8 mouse cellular contexts compared by ENCODE assay signal in genomic region chrX:106603386-106603785, GRCm38 (mm10). TPM values are rescaled to one million over a fixed set of nuclear protein-coding genes. Genes with fewer than 3 reads are reported as not detected.
A peak's percentile ranks its signal among the peaks of the same experiment; 100 is the strongest.
DNase-seq lines count a peak whose midpoint lies in the region; ATAC-seq and TF ChIP-seq lines count a peak whose summit lies in the region.

TSS of gene Cysltr1 (minus strand) at chrX:106603679.

- no peak for TF ChIP-seq CTCF in forebrain, postnatal 0 days (IDR thresholded peaks at IDR 0.05; ENCODE audit: low read depth)
- TF ChIP-seq CTCF in liver, adult 2 months (IDR thresholded peaks at IDR 0.05; ENCODE audit: low read depth, low read length): no peak

- H3K4me1 ChIP-seq in forebrain, embryonic 10.5 days: peaks cover 5% of the 10 kb centered on the region
- H3K4me1 ChIP-seq in forebrain, postnatal 0 days (ENCODE audit: insufficient read depth): no peaks in the 10 kb centered on the region
- no peaks in the 10 kb centered on the region for H3K4me1 ChIP-seq in brown adipose tissue, adult 24 weeks (ENCODE audit: control insufficient read depth, insufficient read depth, insufficient read length, low read length)
- H3K4me1 ChIP-seq in liver, adult 2 months (ENCODE audit: control insufficient read depth, insufficient read depth, low read length): no peaks in the 10 kb centered on the region

- no peak within 1 kb of the TSS for H3K4me3 ChIP-seq in forebrain, embryonic 10.5 days
- H3K4me3 ChIP-seq in forebrain, postnatal 0 days (ENCODE audit: low read depth, low read length): no peak within 1 kb of the TSS
- peak within 1 kb of the TSS; percentile 21 for H3K4me3 ChIP-seq in brown adipose tissue, adult 24 weeks (ENCODE audit: insufficient read depth, low read depth, low read length)
- H3K4me3 ChIP-seq in liver, adult 2 months (ENCODE audit: insufficient read depth, low read depth, low read length): peak within 1 kb of the TSS; percentile 40

- H3K9me3 ChIP-seq in forebrain, embryonic 10.5 days: no peaks in the 10 kb centered on the region
- H3K9me3 ChIP-seq in forebrain, postnatal 0 days (ENCODE audit: low read length): no peaks in the 10 kb centered on the region

- H3K36me3 ChIP-seq in forebrain, embryonic 10.5 days (replicated peaks): no peaks in the 10 kb centered on the region
- H3K36me3 ChIP-seq in forebrain, postnatal 0 days (ENCODE audit: insufficient read depth): no peaks in the 10 kb centered on the region
- H3K36me3 ChIP-seq in liver, adult 2 months (ENCODE audit: control insufficient read depth, insufficient read depth, low read length): no peaks in the 10 kb centered on the region

- no peak within 1 kb of the TSS for H3K4me2 ChIP-seq in forebrain, postnatal 0 days (ENCODE audit: low read depth)

- no peak within 1 kb of the TSS for H3K9ac ChIP-seq in forebrain, postnatal 0 days
- no peak within 1 kb of the TSS for H3K9ac ChIP-seq in liver, adult 2 months (ENCODE audit: low read depth, low read length)

- no peaks in the 10 kb centered on the region for H3K79me2 ChIP-seq in liver, adult 2 months (ENCODE audit: control insufficient read depth, insufficient read depth, low read length)

- peak within 1 kb of the TSS; percentile 11; the same call in 1 of the 2 replicates for H3K27ac ChIP-seq in forebrain, embryonic 10.5 days
- H3K27ac ChIP-seq in forebrain, postnatal 0 days (ENCODE audit: low read depth, low read length): no peak within 1 kb of the TSS
- peak within 1 kb of the TSS; percentile 60 for H3K27ac ChIP-seq in brown adipose tissue, adult 24 weeks (replicated peaks; ENCODE audit: low read depth, low read length)
- no peak within 1 kb of the TSS for H3K27ac ChIP-seq in liver, adult 2 months (replicated peaks; ENCODE audit: insufficient read depth, low read depth, low read length)

- H3K27me3 ChIP-seq in forebrain, embryonic 10.5 days (ENCODE audit: poor library complexity, severe bottlenecking): peaks cover 38% of the 10 kb centered on the region
- no peaks in the 10 kb centered on the region for H3K27me3 ChIP-seq in forebrain, postnatal 0 days (ENCODE audit: insufficient read depth, low read length)
- no peaks in the 10 kb centered on the region for H3K27me3 ChIP-seq in liver, adult 2 months (ENCODE audit: control insufficient read depth, insufficient read depth, low read length)

- TF ChIP-seq POLR2A in liver, adult 2 months (IDR thresholded peaks at IDR 0.05; ENCODE audit: extremely low read depth, insufficient read depth, low read length): no peak

- 31% methylated on average over 6 of the region's 6 CpGs for WGBS in forebrain, embryonic 10.5 days
- 41% methylated on average over 6 of the region's 6 CpGs for WGBS in forebrain, postnatal 0 days
- 15% methylated on average over 6 of the region's 6 CpGs for WGBS in liver, adult 2 months

- peak; percentile 14 for DNase-seq in forebrain, embryonic 10.5 days (ENCODE audit: extremely low spot score, low spot score)
- no peak for DNase-seq in forebrain, postnatal 0 days
- peak; percentile 11 for DNase-seq in heart, postnatal 4 days
- peak; percentile 32 for DNase-seq in liver, adult 2 months (ENCODE audit: extremely low read depth, low read depth, low spot score)
- peak; percentile 13 for DNase-seq in neural tube, embryonic 10.5 days (ENCODE audit: extremely low spot score, low spot score)
- no peak for DNase-seq in MN1 (ENCODE audit: low spot score)
- no peak for DNase-seq in left cerebral cortex, adult 18-20 months (ENCODE audit: low spot score in 2 of 2)

- no peak for ATAC-seq in forebrain, postnatal 0 days

RNA-seq across cellular contexts. Expression of gene Cysltr1, which starts in this region (rescaled TPM):
- polyA plus RNA-seq in forebrain, embryonic 10.5 days (2016; fragmentation: Nextera tagmentation; extraction: Ambion mirVana): 0.68 and 1.0 TPM in 2 replicates
- 0.08 and 0.29 TPM in 2 replicates for total RNA-seq in forebrain, postnatal 0 days (2014; rRNA removed)
- polyA plus RNA-seq in forebrain, postnatal 0 days (2015; fragmentation: Nextera tagmentation; extraction: Ambion mirVana): 0.25 and 0.47 TPM in 2 replicates
- polyA plus RNA-seq in brown adipose tissue, adult 24 weeks (2012; ENCODE audit: insufficient read depth, insufficient read length, missing spikeins): 0.50 and 3.2 TPM in 2 replicates
- 1 to 10 TPM; 1.1 to 2.9 TPM for total RNA-seq in heart, postnatal 4 days (2021)
- 1.1 and 1.6 TPM in 2 replicates for total RNA-seq in liver, adult 2 months (2014; rRNA removed)
- polyA plus RNA-seq in liver, adult 2 months (2012; rRNA removed): 0.14 and 0.53 TPM in 2 replicates
- under 1 TPM; 0.59 to 0.79 TPM for total RNA-seq in left cerebral cortex, adult 18-20 months (2021)

Comparison
In these comparisons a context has a peak if more than half of its experiments do, and no peak if none do; other contexts are left out.
1. DNase-seq: peak in forebrain, embryonic 10.5 days (single experiment), heart, postnatal 4 days (single experiment), liver, adult 2 months (single experiment) and neural tube, embryonic 10.5 days (single experiment); none in forebrain, postnatal 0 days (single experiment), MN1 (single experiment) and left cerebral cortex, adult 18-20 months (0 of 2).
2. H3K27ac ChIP-seq: peak in forebrain, embryonic 10.5 days (single experiment) and brown adipose tissue, adult 24 weeks (single experiment); none in forebrain, postnatal 0 days (single experiment) and liver, adult 2 months (single experiment).
3. H3K4me3 ChIP-seq: peak in brown adipose tissue, adult 24 weeks (single experiment) and liver, adult 2 months (single experiment); none in forebrain, embryonic 10.5 days (single experiment) and forebrain, postnatal 0 days (single experiment).